Mouse (Mus musculus) testis, adult 2 months (tissue): ENCODE measurements around the gene Yju2. TPM values are rescaled to one million over a fixed set of nuclear protein-coding genes. Genes with fewer than 3 reads are reported as not detected.

ENCODE experiments used
- H3K27ac ChIP-seq: fragments of 200-500 bp; 2 replicates; pipeline ENCODE4 v1.5.1; 2012; ENCODE audit warnings: low read depth, low read length; ENCODE audit not compliant: control insufficient read depth, insufficient read depth
- H3K27me3 ChIP-seq: fragments of 200-500 bp; 2 replicates; pipeline ENCODE4 v1.6.1; 2012; ENCODE audit warnings: mild to moderate bottlenecking, low read length, moderate library complexity; ENCODE audit not compliant: control insufficient read depth, insufficient read depth
- H3K36me3 ChIP-seq: fragments of 200-500 bp; 2 replicates; pipeline ENCODE4 v1.6.1; 2012; ENCODE audit warnings: mild to moderate bottlenecking, low read length; ENCODE audit not compliant: control insufficient read depth, insufficient read depth
- H3K4me1 ChIP-seq: fragments of 200-500 bp; 2 replicates; pipeline ENCODE4 v1.6.1; 2012; ENCODE audit warnings: low read length; ENCODE audit not compliant: control insufficient read depth, insufficient read depth
- H3K4me3 ChIP-seq: fragments of 200-500 bp; 2 replicates; pipeline ENCODE4 v1.5.1; 2012; ENCODE audit warnings: low read depth, mild to moderate bottlenecking, low read length, moderate library complexity, mixed read lengths; ENCODE audit not compliant: control insufficient read depth
- CTCF ChIP-seq: fragments of 200-500 bp; IDR thresholded peaks from 2 replicates; pipeline ENCODE4 v1.5.1; 2012; ENCODE audit warnings: low read depth, mild to moderate bottlenecking, inconsistent platforms, low read length, moderate library complexity; ENCODE audit not compliant: control insufficient read depth, insufficient read depth, insufficient replicate concordance
- POLR2A ChIP-seq: fragments of 200-500 bp; IDR thresholded peaks from 2 replicates; pipeline ENCODE4 v1.6.1; 2012; ENCODE audit warnings: low read depth, mild to moderate bottlenecking, inconsistent platforms, low read length, moderate library complexity; ENCODE audit not compliant: control insufficient read depth
- polyA plus RNA-seq: library from polyadenylated mRNA; depleted of rRNA; stranded (reverse); fragments of >200 nt; gene quantifications from 2 replicates; pipeline ENCODE4 v1.2.3, GENCODE M21; 2012

Gene Yju2
- polyA plus RNA-seq, 1 experiment: 4.9 TPM

- H3K4me1 ChIP-seq: peaks cover 16% of the 10 kb centered on the region
- H3K27me3 ChIP-seq: no peaks in the 10 kb centered on the region
- TF ChIP-seq CTCF: no peak
- no peaks in the 10 kb centered on the region for H3K36me3 ChIP-seq
- H3K27ac ChIP-seq: no peak overlapping the region
- H3K4me3 ChIP-seq: no peak overlapping the region
These were observed 1.9 kb downstream of the Yju2 start for GRCm38 (mm10) chr17:55960791-55961190.

GRCm38 (mm10) chr17:55961631-55962030 lies 2.7 kb downstream of the Yju2 start:
- Histone ChIP-seq H3K36me3 (no peaks in the 10 kb centered on the region), H3K27me3 (no peaks in the 10 kb centered on the region), H3K4me3 (no peak overlapping the region), H3K27ac (no peak overlapping the region), H3K4me1 (peaks cover 9% of the 10 kb centered on the region)
- no peak for TF ChIP-seq CTCF
- no peak for TF ChIP-seq POLR2A

GRCm38 (mm10) chr17:55963171-55963570 lies 4.3 kb downstream of the Yju2 start:
- Histone ChIP-seq H3K4me1 (peaks cover 7% of the 10 kb centered on the region), H3K4me3 (no peak overlapping the region), H3K36me3 (no peaks in the 10 kb centered on the region), H3K27me3 (no peaks in the 10 kb centered on the region), H3K27ac (no peak overlapping the region)
- TF ChIP-seq POLR2A: no peak
- TF ChIP-seq CTCF: no peak

GRCm38 (mm10) chr17:55964496-55964895 lies 5.6 kb downstream of the Yju2 start:
- no peaks in the 10 kb centered on the region for H3K27me3 ChIP-seq
- TF ChIP-seq CTCF (no peak), POLR2A (no peak)
- H3K36me3 ChIP-seq: no peaks in the 10 kb centered on the region
- H3K4me1 ChIP-seq: peaks cover 3% of the 10 kb centered on the region
- no peak overlapping the region for H3K27ac ChIP-seq
- no peak overlapping the region for H3K4me3 ChIP-seq

GRCm38 (mm10) chr17:55964996-55965395 lies 6.1 kb downstream of the Yju2 start:
- no peaks in the 10 kb centered on the region for H3K36me3 ChIP-seq

GRCm38 (mm10) chr17:55967186-55967585 lies 8.3 kb downstream of the Yju2 start:
- Histone ChIP-seq H3K4me3 (no peak overlapping the region), H3K27me3 (no peaks in the 10 kb centered on the region), H3K4me1 (peaks cover 14% of the 10 kb centered on the region), H3K36me3 (no peaks in the 10 kb centered on the region), H3K27ac (no peak overlapping the region)
- TF ChIP-seq POLR2A (no peak), CTCF (no peak)

More at GRCm38 (mm10) chr17:55964996-55965395, 6.1 kb downstream of the Yju2 start:
- TF ChIP-seq CTCF: no peak
- TF ChIP-seq POLR2A: no peak
- Histone ChIP-seq H3K27ac (no peak overlapping the region), H3K4me1 (peaks cover 1% of the 10 kb centered on the region), H3K4me3 (no peak overlapping the region), H3K27me3 (no peaks in the 10 kb centered on the region)

- no peaks in the 10 kb centered on the region for H3K36me3 ChIP-seq
- no peak for TF ChIP-seq CTCF
- no peak for TF ChIP-seq POLR2A
These were observed 9.3 kb downstream of the Yju2 start for GRCm38 (mm10) chr17:55968210-55968609.

GRCm38 (mm10) chr17:55969560-55969959 lies 10.7 kb downstream of the Yju2 start:
- no peak overlapping the region for H3K4me3 ChIP-seq
- no peaks in the 10 kb centered on the region for H3K36me3 ChIP-seq
- H3K27ac ChIP-seq: no peak overlapping the region

More at GRCm38 (mm10) chr17:55968210-55968609, 9.3 kb downstream of the Yju2 start:
- peaks cover 14% of the 10 kb centered on the region for H3K4me1 ChIP-seq
- H3K27me3 ChIP-seq: no peaks in the 10 kb centered on the region
- no peak overlapping the region for H3K27ac ChIP-seq
- no peak overlapping the region for H3K4me3 ChIP-seq

More at GRCm38 (mm10) chr17:55969560-55969959, 10.7 kb downstream of the Yju2 start:
- Histone ChIP-seq H3K27me3 (no peaks in the 10 kb centered on the region), H3K4me1 (peaks cover 14% of the 10 kb centered on the region)
- TF ChIP-seq POLR2A: no peak
- TF ChIP-seq CTCF: no peak
